Mouse (Mus musculus) bone marrow macrophage, adult 2 months (primary cell): ENCODE measurements around the gene Pla2g12a.

ENCODE experiments used
- CTCF ChIP-seq: IDR thresholded peaks from 2 replicates; pipeline ENCODE4 v1.5.1; 2012; ENCODE audit warnings: low read depth, mild to moderate bottlenecking, low read length, moderate library complexity
- POLR2A ChIP-seq: IDR thresholded peaks from 2 replicates; pipeline ENCODE4 v1.6.1; 2012; ENCODE audit warnings: mild to moderate bottlenecking, low read depth, low read length, borderline replicate concordance

GRCm38 (mm10) chr3:129836051-129836697 lies 42.2 kb upstream of the Pla2g12a start:
- TF ChIP-seq CTCF (no peak), POLR2A (no peak)
